Mouse (Mus musculus) lung, postnatal 0 days (tissue): Measurements from ENCODE around the gene Fam219b.

Source experiments
- CTCF ChIP-seq: IDR thresholded peaks from 2 replicates; pipeline ENCODE4 v1.5.1; 2016; ENCODE audit warnings: antibody characterized with exemption, mild to moderate bottlenecking
- EP300 ChIP-seq: IDR thresholded peaks from 2 replicates; pipeline ENCODE4 v1.6.1; 2016; ENCODE audit warnings: antibody characterized with exemption, mild to moderate bottlenecking, control low read depth

DNA sequence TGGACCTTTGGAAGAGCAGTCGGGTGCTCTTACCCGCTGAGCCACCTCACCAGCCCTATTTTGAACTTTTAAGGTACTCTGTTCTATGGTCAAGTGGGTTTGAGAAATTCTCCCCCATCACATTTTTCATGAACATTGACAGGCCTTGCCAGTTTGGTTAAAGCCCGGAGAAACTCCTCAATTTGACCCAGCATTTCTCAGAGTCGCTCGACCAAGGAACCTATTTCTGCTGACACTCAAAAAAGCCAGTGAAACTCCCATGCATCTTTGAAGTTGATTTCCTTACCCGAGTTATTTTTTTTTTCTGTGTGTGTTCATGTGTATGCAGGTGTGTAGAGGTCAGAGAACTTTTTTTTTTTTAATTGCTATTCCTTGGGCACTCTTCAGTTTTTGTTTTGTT, 27.3 kb downstream of the Fam219b start:
- TF ChIP-seq CTCF = no peak
- no peak for TF ChIP-seq EP300
